Mouse (Mus musculus) 3134 (cell line): Measurements from ENCODE around the gene Slc39a11.

ENCODE experiments used
- DNase-seq: peaks from one replicate; pipeline ENCODE4 v3.0.0-alpha.2; 2011; ENCODE audit warnings: low spot score; ENCODE audit not compliant: insufficient read length; ENCODE audit errors: extremely low read depth

The Slc39a11 gene

DNA sequence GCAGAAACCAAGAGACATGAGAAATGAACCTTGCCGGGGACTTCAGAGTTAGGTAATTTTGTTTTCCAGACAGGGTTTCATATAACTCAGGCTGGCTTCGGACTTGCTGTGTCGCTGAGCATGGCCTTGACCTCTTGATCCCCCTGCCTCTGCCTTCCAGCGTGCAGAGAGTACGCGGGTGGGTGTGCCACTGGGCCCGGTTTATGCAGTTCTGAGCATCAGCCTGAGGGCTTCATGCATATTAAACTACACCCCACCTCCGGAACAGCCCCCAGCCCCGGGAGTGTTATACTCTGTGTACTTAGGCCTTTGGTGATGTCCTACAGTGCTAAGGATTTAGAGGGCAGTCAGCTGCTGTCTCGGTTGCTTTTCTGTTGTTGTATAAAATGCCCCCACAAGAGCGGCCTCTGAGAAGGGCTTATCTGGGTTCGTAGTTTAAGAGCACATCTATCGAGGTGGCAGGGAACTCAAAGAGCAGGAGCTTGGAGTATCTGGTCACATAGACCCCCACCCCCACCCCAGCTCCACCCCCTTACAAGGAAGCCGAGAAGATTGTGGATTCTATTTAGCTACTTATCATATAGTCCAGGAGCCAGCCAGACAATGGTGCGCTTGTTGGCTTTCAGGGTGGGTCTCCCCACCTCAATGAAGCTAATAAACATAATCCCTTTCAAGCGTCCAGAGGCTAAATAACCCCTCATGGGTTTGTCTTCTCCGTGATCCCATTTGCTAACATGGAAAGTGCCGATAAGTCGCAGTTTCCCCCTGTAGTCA, 283.4 kb downstream of the Slc39a11 start:
- no peak for DNase-seq

- DNase-seq = no peak
These were observed 286.1 kb downstream of the Slc39a11 start for GRCm38 (mm10) chr11:113363739-113364138.

GRCm38 (mm10) chr11:113362617-113363016, 287.3 kb downstream of the Slc39a11 start:
- DNase-seq = no peak

- DNase-seq = no peak
These were observed 289.6 kb downstream of the Slc39a11 start for GRCm38 (mm10) chr11:113360049-113360835.

DNA sequence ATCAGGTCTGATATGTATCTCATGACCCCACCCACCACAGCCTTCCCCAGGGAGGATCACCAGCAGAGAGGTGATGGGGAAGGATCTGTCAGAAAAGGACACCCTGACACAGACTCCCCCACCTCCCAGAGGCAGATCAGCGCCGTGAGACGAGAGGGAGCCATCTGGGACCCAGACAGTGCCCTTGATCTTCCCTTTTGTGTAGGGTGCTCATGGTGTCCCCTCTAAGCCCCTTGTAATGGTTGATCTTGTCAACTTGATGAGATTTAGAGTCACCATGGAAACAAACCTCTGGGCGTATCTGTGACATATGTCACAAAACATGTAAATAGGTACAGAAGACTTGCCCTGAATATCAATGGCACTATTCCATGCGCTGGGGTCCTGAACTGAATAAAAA, 293.9 kb downstream of the Slc39a11 start:
- no peak for DNase-seq

- DNase-seq = peak; percentile 86
These were observed 297.6 kb downstream of the Slc39a11 start for GRCm38 (mm10) chr11:113352085-113352815.

DNA sequence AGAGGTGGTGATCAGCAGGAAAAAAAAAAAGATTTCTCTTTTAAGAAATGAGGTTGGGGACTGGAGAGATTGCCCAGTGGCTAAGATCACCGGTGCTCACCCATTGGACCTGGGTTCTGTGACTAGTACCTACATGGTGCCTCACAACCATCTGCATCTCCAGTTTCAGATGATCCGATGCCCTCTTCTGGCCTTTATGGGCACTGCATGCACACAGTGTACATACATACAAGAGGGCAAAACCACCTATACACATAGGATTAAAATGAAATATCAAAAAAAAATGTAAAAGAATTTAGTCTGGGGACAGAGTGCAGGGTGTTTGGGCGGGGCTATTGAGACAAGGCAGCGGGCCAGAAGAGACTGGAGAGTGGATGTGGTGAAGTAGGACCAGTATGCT, 299.3 kb downstream of the Slc39a11 start:
- DNase-seq = no peak

DNA sequence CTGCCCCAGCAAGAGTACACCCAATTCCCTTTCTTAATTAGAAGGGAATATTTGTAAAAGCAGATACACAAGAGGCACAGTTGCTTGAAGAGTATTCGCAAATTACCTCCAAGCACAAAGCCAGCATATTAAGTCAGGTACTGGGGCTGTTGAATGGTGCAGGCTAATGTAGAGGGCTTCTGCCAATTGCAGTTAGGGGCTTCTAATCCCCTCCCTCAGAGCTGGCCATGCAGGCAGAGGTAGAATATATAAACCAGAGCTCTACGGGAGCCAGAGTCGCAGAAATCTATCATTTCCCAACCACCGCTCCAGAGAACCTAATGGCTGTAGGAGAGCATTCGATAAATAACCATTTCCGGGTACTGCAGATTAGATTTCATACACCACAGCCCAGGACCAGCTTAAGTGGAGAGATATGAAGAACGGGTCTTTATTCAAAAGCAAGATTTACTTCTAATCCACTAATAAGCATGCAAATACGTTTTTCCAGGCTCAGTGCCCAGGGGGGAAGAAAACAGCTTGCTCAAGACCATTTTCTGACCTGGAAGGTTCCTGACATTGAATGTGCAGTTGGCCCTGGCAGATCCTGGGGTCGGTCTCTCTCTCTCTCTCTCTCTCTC, 302.9 kb downstream of the Slc39a11 start:
- DNase-seq = no peak

- no peak for DNase-seq
These were observed 310.1 kb downstream of the Slc39a11 start for GRCm38 (mm10) chr11:113339770-113340169.

GRCm38 (mm10) chr11:113338581-113338980, 311.3 kb downstream of the Slc39a11 start:
- DNase-seq = no peak

GRCm38 (mm10) chr11:113335706-113336105, 314.2 kb downstream of the Slc39a11 start:
- DNase-seq = no peak

DNA sequence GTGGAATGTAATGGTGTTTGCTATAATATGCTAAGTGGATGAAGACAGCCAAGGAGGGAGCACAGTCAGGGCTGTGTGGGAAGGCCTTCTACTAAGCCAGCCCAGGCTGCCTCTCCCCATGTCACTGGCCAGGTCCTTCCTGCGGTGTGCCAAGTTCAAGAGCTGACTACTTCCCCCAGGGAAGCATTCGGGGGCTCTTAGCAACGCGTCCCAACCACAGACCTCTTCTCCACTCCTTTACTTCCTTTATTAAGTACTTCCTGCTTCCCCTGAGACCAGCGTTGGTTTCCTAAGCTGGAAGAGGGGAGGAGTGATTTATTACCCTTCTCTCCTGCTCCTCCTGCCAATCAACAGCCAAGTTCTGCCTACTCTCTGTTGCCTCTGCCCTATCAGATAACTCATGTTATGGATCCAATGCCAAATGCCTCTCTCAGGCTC, 315.4 kb downstream of the Slc39a11 start:
- no peak for DNase-seq

DNA sequence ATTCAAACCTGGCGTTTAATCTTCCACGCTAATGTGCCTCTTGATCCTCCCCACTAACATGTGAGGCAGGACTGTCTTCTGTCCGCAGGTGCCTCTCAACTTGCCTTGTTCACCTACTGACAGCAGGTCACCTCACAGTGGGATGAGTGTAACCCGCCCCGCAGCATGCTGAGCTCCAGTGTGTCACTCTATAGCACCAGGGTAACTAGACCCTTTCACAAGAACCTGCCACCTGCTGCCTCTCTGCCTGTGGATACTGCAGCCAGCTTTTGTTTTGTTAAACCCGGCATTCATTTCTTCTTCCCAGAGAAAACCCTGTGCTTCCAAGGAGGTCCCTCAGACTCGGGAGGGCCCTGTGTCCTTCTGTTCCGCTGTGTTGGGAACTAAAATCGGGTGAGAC, 316.3 kb downstream of the Slc39a11 start:
- no peak for DNase-seq

GRCm38 (mm10) chr11:113330061-113330591, 319.8 kb downstream of the Slc39a11 start:
- no peak for DNase-seq

DNA sequence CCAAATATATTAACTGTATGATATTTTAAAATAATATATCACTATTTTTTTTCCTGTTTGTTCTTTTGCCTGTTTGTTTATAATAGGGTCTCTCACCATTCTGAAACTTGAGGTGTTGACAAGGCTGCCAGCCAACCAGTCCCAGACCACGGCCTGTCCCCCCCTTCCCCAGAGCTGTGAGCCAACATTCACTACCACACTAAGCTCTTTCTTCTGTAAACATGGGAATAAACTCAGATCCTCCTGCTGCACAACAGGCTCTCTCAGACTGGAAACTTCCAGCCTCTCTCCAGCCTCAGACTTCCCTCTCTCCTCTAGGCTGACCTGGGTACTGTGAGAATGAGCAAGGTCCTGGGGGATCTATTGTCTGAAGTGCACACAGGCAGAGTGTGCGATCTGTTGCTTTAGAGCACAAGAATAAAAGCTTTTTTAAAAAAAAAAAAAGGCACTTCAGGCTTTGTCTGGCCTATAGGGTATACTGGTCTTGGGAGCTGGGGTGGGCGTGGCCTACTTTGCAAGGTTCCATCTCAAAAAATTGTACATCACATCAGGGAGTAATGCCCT, 322.3 kb downstream of the Slc39a11 start:
- no peak for DNase-seq

DNA sequence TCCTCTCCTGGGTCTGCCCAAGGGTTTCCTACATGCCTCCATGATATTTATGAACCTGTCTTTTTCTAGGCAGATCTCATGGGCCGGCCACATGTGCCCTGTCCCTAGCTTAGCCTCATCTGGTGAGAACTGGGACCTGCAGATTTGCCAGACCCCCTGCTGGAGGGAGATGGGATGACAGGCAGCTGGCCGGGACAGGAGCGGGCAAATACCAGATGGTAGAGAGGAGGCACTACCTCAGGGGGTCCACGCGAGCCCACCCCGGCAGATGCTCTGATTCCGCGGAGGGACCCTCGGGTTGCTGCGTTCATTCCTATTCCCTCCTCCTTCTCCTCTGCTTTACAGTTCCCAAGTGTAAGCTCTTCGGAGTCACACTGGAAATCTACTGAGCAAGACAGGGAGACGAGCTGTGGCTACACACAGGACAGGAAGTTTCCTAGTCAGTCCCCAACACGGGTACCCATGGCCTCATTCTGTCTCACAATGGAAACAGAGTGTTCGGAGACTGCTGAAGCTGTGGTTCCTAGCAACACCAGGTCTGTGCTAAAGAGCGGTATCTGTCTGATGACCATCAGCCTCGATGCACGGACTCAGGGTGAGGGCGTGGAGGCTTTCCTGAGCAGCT, 323.4 kb downstream of the Slc39a11 start:
- DNase-seq = peak; percentile 43

DNA sequence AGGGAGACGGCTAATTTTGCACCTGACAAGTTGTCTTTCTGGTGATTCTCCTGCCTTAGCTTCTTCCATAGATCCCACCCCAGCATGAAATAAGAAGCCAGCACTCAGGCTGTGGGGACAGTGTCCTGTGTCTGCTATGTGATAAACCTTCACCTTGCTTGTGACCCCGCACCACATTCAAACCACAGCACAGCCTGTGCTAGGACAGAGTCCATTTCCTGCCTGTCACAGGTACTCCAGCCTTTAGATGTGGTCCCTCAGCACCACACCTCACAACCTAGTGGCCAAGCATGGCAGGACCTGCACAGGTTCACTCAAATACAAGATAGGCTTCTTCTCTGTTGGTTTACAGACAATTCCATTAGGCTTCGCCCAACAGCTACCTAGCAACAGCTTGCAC, 328.3 kb downstream of the Slc39a11 start:
- no peak for DNase-seq

GRCm38 (mm10) chr11:113309265-113309951, 340.5 kb downstream of the Slc39a11 start:
- DNase-seq = no peak

DNA sequence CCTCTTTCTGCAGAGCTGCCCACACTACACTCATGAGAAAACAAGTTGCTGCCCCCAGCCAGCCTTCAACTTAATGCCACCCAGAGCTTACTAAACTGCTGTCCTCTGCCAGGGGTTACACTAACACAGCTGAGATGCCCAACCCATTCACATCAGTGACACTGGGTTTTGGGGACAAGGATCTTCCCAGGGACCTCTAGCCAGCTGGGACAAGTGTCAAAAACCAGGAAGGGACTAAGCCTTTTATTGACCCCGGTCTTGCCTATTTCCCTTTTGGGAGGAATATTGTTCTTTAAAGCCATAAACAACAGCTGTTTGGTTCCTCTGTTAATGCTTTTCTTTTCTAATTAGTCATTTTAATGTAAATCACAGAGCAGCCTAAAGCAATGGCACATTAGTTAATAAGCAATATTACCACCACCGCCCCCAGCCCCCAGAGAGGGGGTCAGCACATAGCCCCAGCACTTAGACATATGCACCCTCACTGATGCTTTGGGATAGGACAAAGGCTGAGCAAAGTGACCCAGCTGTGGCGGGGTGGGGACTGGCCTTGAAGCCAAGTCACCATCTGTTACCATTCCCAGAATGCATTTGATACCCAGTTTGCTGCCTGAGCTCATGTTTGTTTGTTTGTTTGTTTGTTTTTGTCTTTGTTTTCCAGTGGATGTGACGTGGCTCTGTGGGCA, 341.5 kb downstream of the Slc39a11 start:
- no peak for DNase-seq
